Mouse (Mus musculus) CH12F3 (cell line): ENCODE results near the gene Traf2.

ENCODE experiments used
- in situ Hi-C: fragments of 300-500 bp; cut with MboI; formaldehyde crosslinking; loops from 2 replicates; pipeline ENCODE4 v1.14.3; 2020; ENCODE audit warnings: low sequenced_read_pairs

Traf2 gene

GRCm38 (mm10) chr2:25498622-25499478 lies 47.9 kb downstream of the Traf2 start:
- in situ Hi-C loops: no loop called here

DNA sequence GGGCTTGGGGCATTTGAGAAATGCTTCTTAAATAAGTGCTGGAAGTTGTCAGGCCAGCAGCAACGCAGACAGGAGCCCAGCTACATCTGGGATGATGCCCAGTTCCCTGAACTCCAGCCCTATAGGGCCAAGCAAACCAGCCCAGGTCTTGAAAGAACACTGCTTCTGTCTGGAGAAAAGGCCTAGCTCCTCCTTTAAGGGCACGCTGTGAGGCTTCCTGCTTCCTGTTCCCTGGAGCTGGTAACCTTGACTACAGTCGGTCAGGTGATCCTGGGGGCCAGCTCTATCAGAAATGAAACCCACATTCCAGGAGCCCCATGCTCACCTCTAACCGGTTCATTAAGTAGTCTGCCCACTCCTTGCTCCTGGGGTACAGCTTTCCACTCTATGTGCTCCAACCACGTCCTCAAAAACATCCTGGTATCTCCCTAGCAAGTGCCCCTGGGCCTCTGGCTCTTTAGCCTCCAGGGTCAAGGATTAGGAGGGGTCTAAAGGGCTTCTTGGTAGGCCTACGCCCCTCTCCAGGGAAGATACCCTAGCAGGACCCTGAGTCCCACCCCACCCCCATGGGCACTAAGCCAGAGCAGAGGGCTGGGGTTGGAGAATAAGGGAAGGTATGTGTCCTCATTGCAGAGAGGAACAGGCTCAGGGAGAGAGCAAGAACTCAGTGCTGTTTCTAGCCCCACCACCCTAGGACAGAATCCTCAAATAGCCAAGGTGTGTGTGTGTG lies 48.7 kb downstream of the Traf2 start:
- in situ Hi-C loops: no loop called here

- in situ Hi-C loops: no loop called here
These were observed 50.3 kb downstream of the Traf2 start for GRCm38 (mm10) chr2:25496462-25496861.

DNA sequence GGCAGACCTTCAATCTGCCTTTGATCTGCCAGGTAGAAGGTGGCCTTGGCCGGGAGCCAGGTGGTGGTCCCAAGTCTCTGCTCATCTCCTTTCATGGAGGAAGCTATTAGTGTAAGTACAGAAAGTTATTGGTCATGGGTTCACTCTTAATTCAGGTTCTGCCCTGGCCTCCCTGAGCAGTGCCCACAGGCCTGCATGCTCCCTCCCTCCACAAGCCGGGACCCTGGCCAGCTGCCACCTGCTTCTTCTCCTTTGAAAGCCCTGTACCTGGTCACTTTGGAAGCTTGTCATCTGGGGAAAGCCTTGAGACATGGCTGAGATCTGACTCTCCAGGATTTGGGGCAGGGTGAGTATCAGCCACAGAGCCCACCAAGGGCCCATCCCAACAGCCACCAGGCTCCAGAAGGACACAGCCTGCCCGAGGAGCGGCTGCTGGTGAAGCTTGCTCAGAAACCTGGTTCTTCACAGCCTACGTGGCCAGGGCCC lies 53.2 kb downstream of the Traf2 start, which contains the start of gene Lcn12:
TSS of gene Lcn12 (minus strand) at position 436 of the 486 bp plus-strand sequence.
- in situ Hi-C loops: no loop called here

DNA sequence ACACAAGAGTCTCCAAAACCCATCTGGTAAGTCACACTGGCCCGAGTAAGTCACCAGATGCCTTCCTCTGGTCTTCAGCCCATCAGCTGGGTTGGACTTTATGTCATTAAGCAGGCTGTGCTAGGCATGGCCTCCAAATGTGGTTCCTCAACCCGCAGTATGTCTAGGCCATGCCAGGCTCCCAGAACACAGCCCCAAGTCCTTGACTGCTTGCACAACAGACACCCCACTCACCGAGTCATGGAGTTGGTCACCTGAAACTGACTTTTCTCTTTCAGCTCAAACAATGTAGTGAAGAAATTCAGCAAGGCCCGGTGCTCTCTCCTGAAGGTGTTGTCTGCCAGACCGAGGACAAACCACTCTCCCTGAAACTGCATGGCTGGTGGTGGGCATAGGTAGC lies 53.8 kb downstream of the Traf2 start:
- in situ Hi-C loops: no loop called here

- in situ Hi-C loops: no loop called here
These were observed 58.1 kb downstream of the Traf2 start for GRCm38 (mm10) chr2:25488671-25489068.

GRCm38 (mm10) chr2:25487965-25488670 lies 58.6 kb downstream of the Traf2 start:
- in situ Hi-C loops: no loop called here

DNA sequence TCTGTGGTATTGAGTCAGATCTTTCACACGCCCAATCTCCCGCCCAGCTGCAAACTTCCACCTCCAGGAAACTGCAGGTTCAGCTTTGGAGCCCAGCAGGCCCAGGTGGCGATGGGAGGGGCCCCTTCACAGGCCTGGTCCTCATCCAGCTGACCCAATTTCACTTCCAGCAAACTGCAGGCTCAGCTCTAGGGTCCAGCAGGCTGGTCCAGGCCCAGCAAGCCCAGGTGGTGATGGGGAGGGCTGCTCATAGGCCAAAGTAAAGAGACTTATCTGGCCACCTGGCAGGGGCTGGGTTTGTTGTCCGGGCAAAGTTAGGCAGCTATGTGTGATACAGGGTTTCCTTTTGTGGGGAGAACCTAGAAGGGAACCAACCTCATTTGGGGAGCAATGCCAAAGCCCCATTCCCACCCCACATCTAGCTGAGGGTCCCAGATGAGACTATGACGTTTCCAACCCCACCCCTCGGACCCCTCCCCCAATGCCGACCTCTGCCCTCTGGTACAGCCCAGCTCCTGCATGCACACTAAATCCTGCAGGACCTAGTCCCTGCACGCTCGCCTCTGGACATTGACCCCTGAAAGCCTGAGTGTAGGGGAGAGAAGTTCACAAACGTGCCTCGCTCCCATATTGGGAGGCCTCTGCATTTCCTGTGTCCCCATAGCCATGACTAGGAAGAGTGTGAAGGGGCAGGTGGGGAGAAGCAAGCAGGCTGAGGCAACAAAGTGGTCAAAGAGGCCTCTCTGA lies 61.7 kb downstream of the Traf2 start:
- in situ Hi-C loops: no loop called here

- in situ Hi-C loops: no loop called here
These were observed 63.8 kb downstream of the Traf2 start for GRCm38 (mm10) chr2:25482969-25483368.

DNA sequence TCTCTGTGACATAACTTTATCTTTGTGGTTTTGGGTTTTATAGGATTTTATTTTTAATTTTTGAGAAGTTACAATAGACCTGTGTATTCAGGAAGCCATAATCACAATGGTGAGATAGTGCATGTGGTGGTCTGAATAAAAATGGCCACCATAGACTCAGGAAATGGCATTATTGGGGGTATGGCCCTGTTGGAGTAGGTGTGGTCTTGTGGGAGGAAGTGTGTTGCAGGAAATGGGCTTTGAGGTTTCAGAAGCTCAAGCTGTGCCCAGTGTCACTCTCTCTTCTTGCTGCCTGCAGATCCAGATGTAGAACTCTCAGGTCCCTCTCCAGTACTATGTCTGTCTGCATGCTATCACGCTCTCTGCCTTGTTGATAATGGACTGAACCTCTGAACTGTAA lies 66.2 kb downstream of the Traf2 start:
- in situ Hi-C loops: no loop called here

GRCm38 (mm10) chr2:25479551-25480311 lies 67.0 kb downstream of the Traf2 start:
- in situ Hi-C loops: no loop called here

GRCm38 (mm10) chr2:25477967-25478675 lies 68.6 kb downstream of the Traf2 start:
- in situ Hi-C loops: no loop called here

DNA sequence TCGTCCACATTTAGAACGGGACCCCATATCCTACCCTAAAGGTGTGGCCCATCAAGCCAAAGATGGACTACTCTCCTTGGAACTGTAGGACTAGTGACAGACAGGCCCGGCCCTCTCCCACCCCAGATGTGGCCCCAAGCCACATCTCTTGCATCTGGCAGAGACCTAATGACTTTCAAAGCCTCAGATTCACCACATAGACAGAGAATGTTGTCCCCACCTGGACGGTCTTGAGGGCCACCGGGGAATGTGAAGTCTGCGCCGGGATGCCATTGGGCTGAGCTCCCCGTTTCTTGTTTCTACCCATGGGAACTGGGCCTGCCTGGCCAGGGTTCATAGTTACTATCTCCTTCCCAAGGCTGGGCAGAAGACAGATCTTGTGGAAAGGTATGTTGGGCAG lies 69.2 kb downstream of the Traf2 start:
- in situ Hi-C loops: no loop called here

DNA sequence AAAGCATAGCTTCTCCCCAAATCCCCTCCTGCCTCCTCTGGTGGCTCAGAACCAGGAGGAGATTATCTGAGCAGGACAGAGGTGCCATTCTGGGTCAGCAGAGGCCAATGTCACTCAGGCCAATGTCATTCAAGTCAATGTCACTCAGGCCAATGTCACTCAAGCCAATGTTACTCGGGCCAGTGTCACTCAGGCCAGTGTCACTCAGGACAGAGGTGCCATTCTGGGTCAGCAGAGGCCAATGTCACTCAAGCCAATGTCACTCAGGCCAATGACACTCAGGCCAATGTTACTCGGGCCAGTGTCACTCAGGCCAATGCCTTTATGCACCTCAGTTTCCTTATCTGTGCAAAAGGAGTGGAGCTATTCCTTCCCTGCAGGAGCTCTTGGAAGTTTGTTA lies 74.2 kb downstream of the Traf2 start:
- in situ Hi-C loops: no loop called here

DNA sequence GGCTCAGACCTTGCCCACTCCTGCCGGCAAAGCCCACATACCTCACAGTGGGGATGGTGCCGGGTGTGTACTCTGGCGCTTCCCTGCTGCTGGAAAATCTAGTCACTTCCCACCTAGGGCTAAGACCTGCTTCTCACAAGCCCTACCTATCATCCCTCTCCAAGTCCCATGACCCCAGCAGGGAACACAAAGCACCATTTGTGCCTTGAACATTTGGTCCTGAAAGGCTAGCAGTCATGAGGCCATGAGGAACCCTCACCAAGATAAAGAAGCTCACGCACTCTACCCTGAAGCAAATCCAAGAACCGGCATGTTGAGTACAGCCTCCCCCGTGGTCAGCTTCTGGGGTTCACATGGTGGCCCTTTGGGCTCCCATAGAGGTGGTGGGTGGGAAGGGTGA lies 76.8 kb downstream of the Traf2 start, which contains the start of gene Ptgds:
TSS of gene Ptgds (minus strand) at position 78 of the 400 bp plus-strand sequence.
- in situ Hi-C loops: no loop called here

DNA sequence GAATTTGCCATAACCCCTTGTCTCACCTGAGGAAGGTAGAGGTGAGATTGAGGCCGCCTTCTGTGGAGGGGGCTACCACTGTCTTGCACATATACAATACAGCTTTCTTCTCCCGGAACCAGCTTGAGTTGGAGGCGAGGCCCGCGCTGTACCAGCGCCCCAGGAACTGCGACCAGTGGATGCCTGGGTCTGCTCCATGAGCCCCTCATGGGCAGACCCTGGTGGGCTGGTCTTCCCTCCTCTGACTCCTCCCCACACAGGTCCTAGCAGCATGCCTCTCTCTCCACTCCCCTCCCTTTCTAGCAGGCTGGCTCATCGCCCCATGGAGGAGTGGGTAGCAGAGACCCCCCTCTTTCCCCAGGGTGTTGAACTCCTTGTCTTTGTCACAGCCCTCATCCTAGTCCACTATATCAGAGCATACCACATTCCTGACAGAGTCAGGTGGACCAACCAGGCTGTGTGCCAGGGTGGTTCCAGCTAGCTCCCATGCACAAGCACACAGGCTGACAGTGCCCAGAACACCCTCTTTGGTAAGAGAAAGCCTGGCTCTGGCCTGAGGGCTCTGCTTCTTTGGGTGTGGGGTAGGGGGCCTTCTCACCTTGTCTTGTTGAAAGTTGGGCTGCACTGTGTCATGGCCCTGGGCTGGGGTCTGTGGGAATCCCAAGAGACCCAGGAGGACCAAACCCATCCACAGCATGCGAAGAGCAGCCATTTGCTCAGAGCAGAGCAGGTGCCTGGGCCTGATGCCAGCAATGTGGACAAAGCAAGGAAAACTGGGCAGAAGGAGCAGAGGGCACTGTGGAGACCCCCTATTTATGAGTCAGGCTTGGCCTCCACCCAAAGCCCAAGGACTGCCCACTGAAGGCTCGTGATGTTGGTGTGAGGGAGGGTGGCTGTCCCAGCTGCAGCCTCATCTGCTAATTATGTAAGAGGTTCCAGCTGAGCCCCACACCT lies 77.5 kb downstream of the Traf2 start:
- in situ Hi-C loops: no loop called here
